Mouse (Mus musculus): ENCODE measurements around the gene Brf1.

- TF ChIP-seq CTCF (IDR thresholded peaks at IDR 0.05; ENCODE audit: insufficient read depth, low read length) = no peak
- TF ChIP-seq POLR2A (IDR thresholded peaks at IDR 0.05; ENCODE audit: borderline replicate concordance, extremely low read depth, low read depth, low read length) = no peak
Measured at GRCm38 (mm10) chr12:113035093-113035492, 34.6 kb upstream of the Brf1 start.
